Comparison of ENCODE assay signal across 8 mouse cellular contexts in genomic region chr9:35331241-35331680, GRCm38 (mm10).
DNase-seq lines count a peak whose midpoint lies in the region; ATAC-seq and TF ChIP-seq lines count a peak whose summit lies in the region.

No protein-coding gene starts in this region.

- DNase-seq in Muller cell, postnatal 12 days (ENCODE audit: inconsistent ontology term): peak; percentile 95
- peak; percentile 71 for DNase-seq in cerebellum, adult 9-10 months
- DNase-seq in frontal cortex, postnatal 14 days (ENCODE audit: low spot score in 2 of 2): peak; percentile 29 to 53
- peak; percentile 32 to 50 for DNase-seq in layer of hippocampus, adult 18-20 months (ENCODE audit: low spot score in 2 of 2)
- DNase-seq in midbrain, postnatal 0 days (ENCODE audit: low spot score): peak; percentile 93
- DNase-seq in urinary bladder, postnatal 36 days (ENCODE audit: low spot score in 2 of 2): no peak
- DNase-seq in lung, postnatal 0 days (ENCODE audit: low spot score): no peak

- H3K27me3 ChIP-seq in midbrain, postnatal 0 days (ENCODE audit: insufficient read depth, low read length): peaks cover 27% of the 10 kb centered on the region
- H3K27me3 ChIP-seq in lung, postnatal 0 days (replicated peaks; ENCODE audit: insufficient read depth, low read length): 0 out of 2 replicates have a peak, but pooled peaks cover 3% of the 10 kb centered on the region

- no peaks in the 10 kb centered on the region for H3K36me3 ChIP-seq in midbrain, postnatal 0 days (ENCODE audit: insufficient read depth, low read length)
- no peaks in the 10 kb centered on the region for H3K36me3 ChIP-seq in lung, postnatal 0 days (ENCODE audit: insufficient read depth, low read length)

- WGBS in midbrain, postnatal 0 days: 11% methylated on average over 7 of the region's 7 CpGs
- WGBS in lung, postnatal 0 days: 41% methylated on average over 7 of the region's 7 CpGs

- no peaks in the 10 kb centered on the region for H3K9me3 ChIP-seq in midbrain, postnatal 0 days (ENCODE audit: low read length)
- no peaks in the 10 kb centered on the region for H3K9me3 ChIP-seq in lung, postnatal 0 days (ENCODE audit: low read length)

- no peak overlapping the region for H3K27ac ChIP-seq in midbrain, postnatal 0 days (ENCODE audit: low read depth, low read length)
- H3K27ac ChIP-seq in lung, postnatal 0 days (ENCODE audit: low read length): no peak overlapping the region

- no peak overlapping the region for H3K4me2 ChIP-seq in midbrain, postnatal 0 days (ENCODE audit: low read depth, low read length, poor library complexity, severe bottlenecking)
- no peak overlapping the region for H3K4me2 ChIP-seq in lung, postnatal 0 days (replicated peaks; ENCODE audit: low read depth, low read length)

- no peak for TF ChIP-seq CTCF in midbrain, postnatal 0 days (IDR thresholded peaks at IDR 0.05)
- TF ChIP-seq CTCF in lung, postnatal 0 days (IDR thresholded peaks at IDR 0.05): no peak

- peak; percentile 68 for ATAC-seq in midbrain, postnatal 0 days (ENCODE audit: low FRiP score)
- ATAC-seq in CD4-positive, CD25-positive, alpha-beta regulatory T cell, adult 4 months: no peak
- ATAC-seq in lung, postnatal 0 days: no peak

- no peak overlapping the region for H3K9ac ChIP-seq in midbrain, postnatal 0 days (replicated peaks; ENCODE audit: low read length, poor library complexity, severe bottlenecking)
- H3K9ac ChIP-seq in lung, postnatal 0 days (replicated peaks; ENCODE audit: low read depth): no peak overlapping the region

- no peak overlapping the region for H3K4me3 ChIP-seq in midbrain, postnatal 0 days (ENCODE audit: low read depth, low read length)
- H3K4me3 ChIP-seq in lung, postnatal 0 days (ENCODE audit: low read depth, low read length): no peak overlapping the region

- TF ChIP-seq EP300 in lung, postnatal 0 days (IDR thresholded peaks at IDR 0.05): no peak

- H3K4me1 ChIP-seq in midbrain, postnatal 0 days (ENCODE audit: insufficient read depth, low read length): peaks cover 4% of the 10 kb centered on the region
- peaks cover 5% of the 10 kb centered on the region for H3K4me1 ChIP-seq in lung, postnatal 0 days (ENCODE audit: insufficient read depth, low read depth, low read length)

Comparison
In these comparisons a context has a peak if more than half of its experiments do, and no peak if none do; other contexts are left out.
1. DNase-seq: peak in Muller cell, postnatal 12 days (single experiment), cerebellum, adult 9-10 months (single experiment), frontal cortex, postnatal 14 days (2 of 2), layer of hippocampus, adult 18-20 months (2 of 2) and midbrain, postnatal 0 days (single experiment); none in urinary bladder, postnatal 36 days (0 of 2) and lung, postnatal 0 days (single experiment).